Mouse (Mus musculus) adrenal gland, adult 8-10 months (tissue): ENCODE results near the gene Max. TPM values are rescaled to one million over a fixed set of nuclear protein-coding genes. Genes with fewer than 3 reads are reported as not detected.
A peak's percentile ranks its signal among the peaks of the same experiment; 100 is the strongest.

ENCODE experiments used
- DNase-seq: peaks from one replicate; pipeline ENCODE4 v3.0.0; 2022
- total RNA-seq, 4 experiments: library from RNA; stranded (reverse); gene quantifications; 2 replicates each; pipeline ENCODE4 v1.2.4; 2022

The Max gene
- total RNA-seq, 4 experiments from 2014 or later, result 61.4 to 74.7 (median 70.7) TPM

GRCm38 (mm10) chr12:76920398-76920797 is 41.6 kb downstream of the Max start:
- DNase-seq, result no peak

DNA sequence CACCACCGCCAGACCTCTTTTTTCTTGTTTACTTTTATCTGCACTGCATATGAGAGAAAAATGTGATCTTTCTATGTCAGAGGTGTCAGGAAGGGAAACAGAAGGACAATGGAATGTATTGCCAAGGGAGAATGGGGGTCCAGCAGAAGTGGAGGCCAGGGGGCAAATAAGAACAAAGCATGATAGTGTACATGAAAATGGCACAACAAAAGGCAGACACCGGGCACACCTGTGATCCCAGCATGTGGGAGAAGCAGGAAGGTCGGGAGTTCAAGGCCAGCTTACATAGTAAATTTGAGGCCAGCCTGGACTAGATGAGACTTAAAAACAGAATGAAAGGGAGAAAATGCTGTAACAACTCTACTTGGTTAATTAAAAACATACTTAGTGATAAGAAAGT is 43.1 kb downstream of the Max start:
- DNase-seq, result no peak

GRCm38 (mm10) chr12:76918113-76918512 is 43.9 kb downstream of the Max start:
- peak; percentile 10 for DNase-seq

DNA sequence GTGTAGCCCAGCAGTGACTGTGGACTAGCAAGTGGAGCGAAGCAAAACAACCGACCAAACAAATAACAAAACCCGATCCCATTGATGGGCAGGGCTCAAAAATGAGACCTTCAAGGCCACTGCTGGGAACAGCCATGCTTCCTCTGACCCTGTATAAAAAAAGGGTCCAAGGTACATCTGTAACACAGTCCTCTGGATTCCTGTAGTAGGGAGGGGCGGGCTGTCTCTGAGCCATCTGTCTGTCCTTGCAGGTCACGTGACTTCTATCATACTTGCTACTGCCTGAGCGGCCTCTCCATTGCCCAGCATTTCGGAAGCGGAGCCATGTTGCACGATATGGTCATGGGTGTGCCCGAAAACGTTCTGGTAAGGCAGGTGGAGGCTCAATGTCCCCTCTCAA is 45.8 kb downstream of the Max start:
- DNase-seq, result no peak

DNA sequence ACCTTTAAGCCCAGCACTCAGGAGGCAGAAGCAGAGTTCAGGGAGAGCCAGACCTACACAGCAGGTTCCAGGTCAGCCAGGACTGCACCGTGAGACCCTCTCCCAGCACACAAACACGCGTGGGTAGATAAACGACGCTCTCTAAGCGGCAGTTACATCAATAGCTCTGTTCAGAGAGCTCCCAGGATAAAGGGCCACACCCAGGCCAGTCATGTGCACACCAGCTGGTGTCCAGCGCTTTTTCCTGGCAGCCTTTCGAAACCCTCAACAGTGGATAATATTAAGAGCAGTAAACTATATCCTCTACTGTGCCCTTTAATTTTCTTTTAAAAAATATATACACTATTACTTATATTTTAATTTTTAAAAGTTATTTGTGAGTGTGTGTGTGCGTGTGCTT is 49.8 kb downstream of the Max start:
- DNase-seq, result no peak

GRCm38 (mm10) chr12:76911171-76911726 is 50.8 kb downstream of the Max start:
- no peak for DNase-seq

DNA sequence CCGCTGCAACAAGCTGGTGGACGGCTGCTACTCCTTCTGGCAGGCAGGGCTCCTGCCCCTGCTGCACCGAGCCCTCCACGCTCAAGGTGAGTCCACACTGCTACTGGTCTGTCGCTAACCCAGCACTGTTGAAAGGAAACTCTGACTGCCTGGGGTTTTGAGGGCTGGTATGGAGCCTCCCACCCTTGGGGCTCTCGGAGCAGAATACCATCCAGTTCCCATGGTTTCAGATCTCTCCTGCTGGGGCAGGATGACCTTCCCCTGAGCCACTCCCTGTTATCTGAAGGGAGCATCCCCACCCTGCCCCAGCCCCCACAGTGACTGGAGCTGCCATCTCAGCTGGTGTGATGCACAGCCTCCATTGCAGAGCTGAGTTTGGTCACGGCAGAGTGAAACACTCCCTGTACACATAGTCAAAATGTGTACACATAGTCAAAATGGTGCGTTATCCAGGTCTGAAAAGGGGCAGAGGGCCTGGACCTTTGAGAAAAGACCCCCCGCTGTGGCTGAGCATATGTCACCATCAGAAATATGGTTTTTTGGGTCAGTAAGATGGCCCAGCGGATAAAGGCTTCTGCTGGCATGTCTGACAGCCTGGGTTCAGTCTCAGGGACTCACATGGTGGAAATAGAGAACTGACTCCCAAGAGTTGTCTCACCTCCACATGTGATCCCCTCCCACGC is 51.6 kb downstream of the Max start:
- DNase-seq, result no peak

GRCm38 (mm10) chr12:76909218-76909617 is 52.8 kb downstream of the Max start:
- DNase-seq, result no peak

GRCm38 (mm10) chr12:76906278-76906677 is 55.7 kb downstream of the Max start:
- no peak for DNase-seq

DNA sequence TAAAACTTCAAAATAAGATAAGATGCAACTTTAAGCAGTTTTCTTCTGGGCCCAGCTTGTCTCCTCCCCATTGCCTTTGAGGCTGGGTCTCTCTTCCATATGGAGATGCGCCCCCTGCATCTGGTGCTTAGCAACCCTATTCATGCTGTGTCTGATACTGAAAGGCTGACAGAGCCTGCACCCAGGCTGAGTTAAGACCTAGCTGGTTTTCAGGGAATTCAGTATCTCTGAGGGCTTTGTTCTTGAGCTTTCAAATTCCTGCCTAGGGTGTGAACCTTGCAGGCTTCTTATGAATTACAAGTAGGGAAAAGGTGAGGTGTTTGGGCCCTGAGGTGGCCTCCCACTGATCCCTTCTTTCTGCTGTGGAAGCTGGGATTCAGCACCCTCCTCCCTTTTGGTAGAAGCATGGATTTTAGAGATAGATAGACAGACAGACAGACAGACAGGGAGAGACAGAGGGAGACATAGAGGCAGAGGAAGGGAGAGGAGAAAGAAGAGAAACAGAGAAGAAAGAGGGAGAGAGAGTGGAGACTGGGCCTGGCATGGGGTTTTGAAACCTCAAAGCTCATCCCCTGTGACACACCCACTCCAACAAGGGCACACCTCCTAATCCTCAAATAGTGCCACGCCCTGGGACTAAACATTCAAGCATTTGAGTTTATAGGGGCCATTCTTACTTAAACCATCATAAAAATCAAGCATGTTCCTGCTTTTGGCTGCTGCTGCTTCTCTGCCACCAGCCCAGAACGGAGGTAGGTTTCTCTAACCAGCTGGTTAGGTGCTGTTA is 60.3 kb downstream of the Max start:
- DNase-seq, result no peak

GRCm38 (mm10) chr12:76899261-76899975 is 62.6 kb downstream of the Max start:
- DNase-seq, result no peak

DNA sequence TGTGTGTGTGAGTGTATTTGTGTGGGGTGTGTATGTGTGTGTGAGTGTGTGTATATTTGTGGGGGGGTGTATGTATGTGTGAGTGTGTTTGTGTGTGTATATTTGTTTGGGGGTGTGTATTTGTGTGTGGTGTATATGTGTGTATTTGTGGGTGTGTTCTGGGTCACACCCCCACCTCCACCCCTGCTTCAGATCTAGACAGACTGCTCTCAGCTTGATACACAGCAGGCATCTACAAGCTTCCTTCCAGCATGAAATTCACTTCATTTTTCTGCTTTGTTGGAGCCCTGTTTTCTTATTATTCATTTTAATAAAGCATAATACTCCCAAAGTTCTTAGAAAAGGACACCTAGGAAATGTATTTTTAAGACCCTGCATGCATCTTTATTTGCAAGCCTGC is 63.9 kb downstream of the Max start:
- no peak for DNase-seq

- DNase-seq, result no peak
Measured at GRCm38 (mm10) chr12:76897006-76897405, 65.0 kb downstream of the Max start.

DNA sequence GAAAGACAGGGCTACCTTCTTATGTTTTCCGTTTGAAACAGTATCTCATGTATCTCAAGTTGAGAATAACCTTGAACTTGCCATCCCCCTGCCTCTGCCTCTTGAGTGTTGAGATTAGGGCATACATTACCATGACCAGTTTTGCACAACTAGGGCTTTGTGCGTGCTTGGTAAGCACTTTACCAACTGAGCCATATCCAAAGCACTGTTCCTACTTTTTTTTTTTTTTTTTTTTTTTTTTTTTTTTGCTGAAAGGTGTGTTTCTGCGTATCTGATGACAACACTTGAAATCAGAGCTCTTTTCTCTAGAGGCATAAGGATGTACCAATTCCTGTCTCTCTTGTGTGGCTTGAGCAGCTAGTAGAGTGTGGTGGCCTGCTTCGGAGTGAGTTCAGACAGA is 65.4 kb downstream of the Max start:
- no peak for DNase-seq

GRCm38 (mm10) chr12:76895777-76896176 is 66.2 kb downstream of the Max start:
- DNase-seq, result no peak

- no peak for DNase-seq
Measured at GRCm38 (mm10) chr12:76894792-76895559, 67.0 kb downstream of the Max start.

DNA sequence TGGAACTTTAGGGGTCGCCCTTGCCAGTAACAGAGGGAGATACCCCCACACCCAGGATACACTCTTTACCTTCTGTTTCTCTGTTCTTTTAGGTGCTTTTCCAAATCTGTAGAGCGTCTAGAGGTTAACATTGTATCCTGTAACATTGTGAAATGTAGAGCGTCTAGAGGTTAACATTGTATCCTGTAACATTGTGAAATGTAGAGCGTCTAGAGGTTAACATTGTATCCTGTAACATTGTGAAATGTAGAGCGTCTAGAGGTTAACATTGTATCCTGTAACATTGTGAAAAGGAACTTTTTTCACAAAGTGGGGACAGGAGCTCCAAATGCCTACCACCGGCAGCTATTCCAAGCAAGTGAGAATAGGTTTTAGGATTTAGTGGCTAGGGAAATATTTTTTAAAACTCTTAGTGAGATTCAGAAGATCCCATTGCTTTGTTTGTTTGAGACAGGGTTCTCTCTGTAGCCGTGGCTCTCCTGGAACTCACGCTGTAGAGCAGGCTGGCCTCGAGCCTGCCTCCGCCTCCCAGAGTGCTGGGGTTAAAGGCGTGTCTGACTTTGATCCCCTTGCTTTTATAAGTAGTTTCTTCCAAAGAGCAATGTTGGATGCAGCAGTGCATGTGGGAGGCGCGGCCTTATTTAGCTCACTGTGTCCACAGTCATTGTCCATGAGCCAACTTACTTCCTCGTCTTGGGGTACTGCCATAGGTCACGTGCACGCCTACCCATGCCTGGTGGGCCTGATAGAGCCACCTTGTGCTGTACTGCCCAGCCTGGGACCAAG is 68.9 kb downstream of the Max start:
- DNase-seq, result no peak

DNA sequence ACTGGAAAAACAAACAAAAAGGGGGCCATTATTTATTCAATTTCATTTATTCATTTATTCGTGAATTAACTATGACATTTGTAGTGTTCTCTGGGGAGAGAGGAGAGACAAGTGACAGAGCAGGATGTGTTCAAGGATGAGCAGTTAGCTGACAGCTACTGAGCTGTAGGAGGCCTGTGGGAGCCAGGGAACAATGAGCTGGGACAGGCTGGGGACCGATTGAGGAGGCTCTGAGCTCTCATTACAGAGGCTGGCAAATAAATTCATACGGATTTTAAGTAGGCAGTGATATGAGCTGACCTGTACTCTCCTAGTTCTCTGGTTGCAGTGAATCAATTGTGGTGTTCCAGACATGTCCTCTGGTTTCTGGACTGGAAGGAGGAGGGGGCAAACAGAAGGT is 70.8 kb downstream of the Max start:
- DNase-seq, result no peak

DNA sequence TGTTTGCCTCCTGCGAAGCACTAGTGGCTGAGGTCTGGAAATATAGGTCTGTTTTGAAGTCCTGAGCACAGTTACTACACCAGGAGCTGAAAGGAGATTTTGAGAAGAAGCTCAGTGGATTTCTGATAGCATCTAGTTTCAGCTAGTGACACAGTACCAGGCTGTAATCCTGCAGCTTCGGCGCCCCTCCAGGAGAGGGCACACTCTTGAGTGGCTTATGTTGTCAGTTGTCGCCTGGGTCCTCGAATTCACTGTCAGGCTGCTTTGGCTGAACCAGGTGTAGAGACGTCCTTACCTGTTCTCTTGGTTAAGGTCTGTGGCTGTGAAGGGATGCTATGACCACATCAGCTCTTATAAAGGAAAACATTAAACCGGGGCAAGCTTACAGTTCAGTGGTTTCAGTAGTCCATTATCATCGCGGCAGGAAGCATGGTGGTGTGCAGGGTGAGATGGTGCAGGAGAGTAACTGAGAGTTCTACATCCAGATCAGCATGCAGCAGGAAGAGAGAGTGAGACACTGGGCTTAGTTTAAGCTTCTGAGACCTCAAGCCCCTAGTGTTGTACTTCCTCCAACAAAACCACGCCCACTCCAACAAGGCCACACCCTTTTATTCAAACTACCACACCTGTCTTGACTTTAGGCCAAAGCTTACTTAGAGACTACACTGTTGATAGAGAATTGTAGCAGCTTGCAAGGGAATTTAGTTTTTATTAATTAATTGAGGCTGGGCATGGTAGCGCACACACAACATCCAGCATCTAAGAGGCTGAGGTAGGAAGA is 72.4 kb downstream of the Max start:
- no peak for DNase-seq

DNA sequence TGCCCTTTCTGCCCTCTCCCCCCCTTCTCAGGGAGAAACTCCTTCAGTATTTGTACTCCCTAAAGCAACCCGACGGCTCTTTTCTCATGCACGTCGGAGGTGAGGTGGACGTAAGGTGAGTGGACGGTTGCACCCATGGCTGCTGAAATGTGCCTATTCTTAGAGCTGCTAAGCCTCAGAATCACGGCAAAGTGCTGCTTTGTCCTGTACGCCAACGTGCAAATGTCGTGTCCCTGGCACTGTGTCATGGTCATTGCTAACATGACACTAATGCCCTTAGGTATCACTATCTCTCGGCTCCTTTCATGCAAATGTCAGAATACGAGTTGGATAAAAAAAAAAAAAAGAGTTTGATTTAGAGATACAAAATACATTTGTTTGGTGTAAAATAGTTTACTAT is 74.1 kb downstream of the Max start:
- no peak for DNase-seq
